Mouse (Mus musculus) myocyte (in vitro differentiated cells): ENCODE measurements around the gene Ankrd52.

Experiments
- E2F4 ChIP-seq: IDR thresholded peaks from one replicate; pipeline ENCODE4 v1.6.1; 2011; ENCODE audit warnings: mild to moderate bottlenecking, control low read depth, moderate library complexity; ENCODE audit not compliant: insufficient read depth
- MYOG ChIP-seq, 3 experiments: IDR thresholded peaks; one replicate each; pipeline ENCODE4 v1.6.1; 2011; ENCODE audit warnings: control low read depth in 2 of 3, low read depth in 2 of 3, mild to moderate bottlenecking in 2 of 3; ENCODE audit not compliant: insufficient read length in 2 of 3, control insufficient read depth in 1 of 3, insufficient read depth in 1 of 3
- POLR2A ChIP-seq: IDR thresholded peaks from one replicate; pipeline ENCODE4 v1.6.1; 2011; ENCODE audit warnings: low read depth, mild to moderate bottlenecking, control low read depth, moderate library complexity; ENCODE audit not compliant: insufficient read length
- POLR2AphosphoS2 ChIP-seq: IDR thresholded peaks from one replicate; pipeline ENCODE4 v1.6.1; 2011; ENCODE audit warnings: low read depth, control low read depth; ENCODE audit not compliant: insufficient read length

- TF ChIP-seq POLR2AphosphoS2 (no peak), E2F4 (no peak), MYOG (IDR thresholded peaks at IDR 0.05; ENCODE audit: control insufficient read depth in 1 of 3, insufficient read depth in 1 of 3, insufficient read length in 2 of 3, low read depth in 2 of 3) (no peak), POLR2A (no peak)
These were observed 59.0 kb downstream of the Ankrd52 start for GRCm38 (mm10) chr10:128435873-128436272.
